Mouse (Mus musculus): Measurements from ENCODE around the gene Sept10. TPM values are rescaled to one million over a fixed set of nuclear protein-coding genes. Genes with fewer than 3 reads are reported as not detected.
A peak's percentile ranks its signal among the peaks of the same experiment; 100 is the strongest.

The Sept10 gene
- 28.8 and 29.3 TPM in 2 replicates for polyA plus RNA-seq (2014; fragmentation: Nextera tagmentation; extraction: Ambion mirVana)

- peak; percentile 100 for DNase-seq (ENCODE audit: low spot score, missing footprints)
- under 1% methylated on average over 80 of the region's 84 CpGs for WGBS
- Histone ChIP-seq H3K27ac (ENCODE audit: low read depth, low read length) (peak within 1 kb of the TSS; percentile 98), H3K4me2 (peak within 1 kb of the TSS; percentile 99), H3K27me3 (ENCODE audit: control insufficient read depth, insufficient read depth, low read length) (no peaks in the 10 kb centered on the region), H3K9me3 (ENCODE audit: control insufficient read depth, low read length) (no peaks in the 10 kb centered on the region), H3K4me3 (ENCODE audit: low read depth, low read length) (peak within 1 kb of the TSS; percentile 76), H3K9ac (ENCODE audit: low read length) (peak within 1 kb of the TSS; percentile 87), H3K4me1 (ENCODE audit: control insufficient read depth, insufficient read depth, low read length) (peaks cover 15% of the 10 kb centered on the region), H3K36me3 (ENCODE audit: control insufficient read depth, insufficient read depth, low read length) (no peaks in the 10 kb centered on the region)
- ATAC-seq (ENCODE audit: low FRiP score), result peak; percentile 96
Measured at GRCm38 (mm10) chr10:59221473-59222270, at the start of gene Sept10, which contains the start of gene Sowahc. Gene Sept10, minus strand, starts transcription at chr10:59221847. Gene Sowahc, plus strand, starts transcription at chr10:59221953.

GRCm38 (mm10) chr10:59268754-59269153 lies 47.1 kb upstream of the Sept10 start:
- Histone ChIP-seq H3K27me3 (ENCODE audit: control insufficient read depth, insufficient read depth, low read length) (no peaks in the 10 kb centered on the region), H3K4me2 (no peak overlapping the region), H3K9me3 (ENCODE audit: control insufficient read depth, low read length) (no peaks in the 10 kb centered on the region), H3K27ac (ENCODE audit: low read depth, low read length) (no peak overlapping the region), H3K4me3 (ENCODE audit: low read depth, low read length) (no peak overlapping the region), H3K36me3 (ENCODE audit: control insufficient read depth, insufficient read depth, low read length) (no peaks in the 10 kb centered on the region), H3K9ac (ENCODE audit: low read length) (no peak overlapping the region), H3K4me1 (ENCODE audit: control insufficient read depth, insufficient read depth, low read length) (no peaks in the 10 kb centered on the region)
- no peak for ATAC-seq (ENCODE audit: low FRiP score)
- WGBS, result 66% methylated on average over 3 of the region's 3 CpGs
- no peak for DNase-seq (ENCODE audit: low spot score, missing footprints)

- H3K27me3 ChIP-seq (ENCODE audit: control insufficient read depth, insufficient read depth, low read length), result no peaks in the 10 kb centered on the region
- no peaks in the 10 kb centered on the region for H3K9me3 ChIP-seq (ENCODE audit: control insufficient read depth, low read length)
- ATAC-seq (ENCODE audit: low FRiP score) (no peak), DNase-seq (ENCODE audit: low spot score, missing footprints) (no peak)
- H3K36me3 ChIP-seq (ENCODE audit: control insufficient read depth, insufficient read depth, low read length), result no peaks in the 10 kb centered on the region
- no peak overlapping the region for H3K4me3 ChIP-seq (ENCODE audit: low read depth, low read length)
- H3K27ac ChIP-seq (ENCODE audit: low read depth, low read length), result no peak overlapping the region
- no peak overlapping the region for H3K4me2 ChIP-seq
- no peaks in the 10 kb centered on the region for H3K4me1 ChIP-seq (ENCODE audit: control insufficient read depth, insufficient read depth, low read length)
- 52% methylated on average over 4 of the region's 4 CpGs for WGBS
- no peak overlapping the region for H3K9ac ChIP-seq (ENCODE audit: low read length)
Measured at GRCm38 (mm10) chr10:59268109-59268508, 46.5 kb upstream of the Sept10 start.

- ATAC-seq (ENCODE audit: low FRiP score), result no peak
- WGBS, result 90% methylated on average over 2 of the region's 2 CpGs
- H3K27ac ChIP-seq (ENCODE audit: low read depth, low read length), result no peak overlapping the region
- H3K9ac ChIP-seq (ENCODE audit: low read length), result no peak overlapping the region
- no peaks in the 10 kb centered on the region for H3K9me3 ChIP-seq (ENCODE audit: control insufficient read depth, low read length)
- no peaks in the 10 kb centered on the region for H3K36me3 ChIP-seq (ENCODE audit: control insufficient read depth, insufficient read depth, low read length)
- no peak for DNase-seq (ENCODE audit: low spot score, missing footprints)
- no peak overlapping the region for H3K4me3 ChIP-seq (ENCODE audit: low read depth, low read length)
- H3K27me3 ChIP-seq (ENCODE audit: control insufficient read depth, insufficient read depth, low read length), result no peaks in the 10 kb centered on the region
- no peaks in the 10 kb centered on the region for H3K4me1 ChIP-seq (ENCODE audit: control insufficient read depth, insufficient read depth, low read length)
- no peak overlapping the region for H3K4me2 ChIP-seq
Measured at GRCm38 (mm10) chr10:59267275-59267674, 45.6 kb upstream of the Sept10 start.

- ATAC-seq (ENCODE audit: low FRiP score), result no peak
- Histone ChIP-seq H3K4me1 (ENCODE audit: control insufficient read depth, insufficient read depth, low read length) (no peaks in the 10 kb centered on the region), H3K4me2 (no peak overlapping the region), H3K27me3 (ENCODE audit: control insufficient read depth, insufficient read depth, low read length) (no peaks in the 10 kb centered on the region), H3K36me3 (ENCODE audit: control insufficient read depth, insufficient read depth, low read length) (no peaks in the 10 kb centered on the region), H3K27ac (ENCODE audit: low read depth, low read length) (no peak overlapping the region), H3K9me3 (ENCODE audit: control insufficient read depth, low read length) (no peaks in the 10 kb centered on the region), H3K9ac (ENCODE audit: low read length) (no peak overlapping the region), H3K4me3 (ENCODE audit: low read depth, low read length) (no peak overlapping the region)
- DNase-seq (ENCODE audit: low spot score, missing footprints), result no peak
- WGBS, result 80% methylated on average over 1 of the region's 1 CpGs
Measured at GRCm38 (mm10) chr10:59266097-59266496, 44.5 kb upstream of the Sept10 start.

- Histone ChIP-seq H3K4me2 (no peak overlapping the region), H3K27ac (ENCODE audit: low read depth, low read length) (no peak overlapping the region), H3K36me3 (ENCODE audit: control insufficient read depth, insufficient read depth, low read length) (no peaks in the 10 kb centered on the region), H3K4me1 (ENCODE audit: control insufficient read depth, insufficient read depth, low read length) (no peaks in the 10 kb centered on the region), H3K9ac (ENCODE audit: low read length) (no peak overlapping the region), H3K4me3 (ENCODE audit: low read depth, low read length) (no peak overlapping the region), H3K9me3 (ENCODE audit: control insufficient read depth, low read length) (no peaks in the 10 kb centered on the region), H3K27me3 (ENCODE audit: control insufficient read depth, insufficient read depth, low read length) (no peaks in the 10 kb centered on the region)
- ATAC-seq (ENCODE audit: low FRiP score) (no peak), DNase-seq (ENCODE audit: low spot score, missing footprints) (no peak)
- 74% methylated on average over 4 of the region's 4 CpGs for WGBS
Measured at GRCm38 (mm10) chr10:59265674-59266073, 44.0 kb upstream of the Sept10 start.

GRCm38 (mm10) chr10:59265067-59265466 lies 43.4 kb upstream of the Sept10 start:
- ATAC-seq (ENCODE audit: low FRiP score), result no peak
- Histone ChIP-seq H3K27ac (ENCODE audit: low read depth, low read length) (no peak overlapping the region), H3K9me3 (ENCODE audit: control insufficient read depth, low read length) (no peaks in the 10 kb centered on the region), H3K9ac (ENCODE audit: low read length) (no peak overlapping the region), H3K4me1 (ENCODE audit: control insufficient read depth, insufficient read depth, low read length) (no peaks in the 10 kb centered on the region), H3K36me3 (ENCODE audit: control insufficient read depth, insufficient read depth, low read length) (no peaks in the 10 kb centered on the region), H3K4me3 (ENCODE audit: low read depth, low read length) (no peak overlapping the region), H3K27me3 (ENCODE audit: control insufficient read depth, insufficient read depth, low read length) (no peaks in the 10 kb centered on the region), H3K4me2 (no peak overlapping the region)
- 91% methylated on average over 7 of the region's 7 CpGs for WGBS
- no peak for DNase-seq (ENCODE audit: low spot score, missing footprints)

GRCm38 (mm10) chr10:59262979-59263378 lies 41.3 kb upstream of the Sept10 start:
- H3K4me1 ChIP-seq (ENCODE audit: control insufficient read depth, insufficient read depth, low read length), result no peaks in the 10 kb centered on the region
- no peak overlapping the region for H3K4me2 ChIP-seq
- DNase-seq (ENCODE audit: low spot score, missing footprints), result no peak
- no peak for ATAC-seq (ENCODE audit: low FRiP score)
- H3K9ac ChIP-seq (ENCODE audit: low read length), result no peak overlapping the region
- no peaks in the 10 kb centered on the region for H3K36me3 ChIP-seq (ENCODE audit: control insufficient read depth, insufficient read depth, low read length)
- no peak overlapping the region for H3K27ac ChIP-seq (ENCODE audit: low read depth, low read length)
- no peak overlapping the region for H3K4me3 ChIP-seq (ENCODE audit: low read depth, low read length)
- H3K9me3 ChIP-seq (ENCODE audit: control insufficient read depth, low read length), result no peaks in the 10 kb centered on the region
- H3K27me3 ChIP-seq (ENCODE audit: control insufficient read depth, insufficient read depth, low read length), result no peaks in the 10 kb centered on the region
- 76% methylated on average over 7 of the region's 7 CpGs for WGBS

- no peak for ATAC-seq (ENCODE audit: low FRiP score)
- no peaks in the 10 kb centered on the region for H3K36me3 ChIP-seq (ENCODE audit: control insufficient read depth, insufficient read depth, low read length)
- WGBS, result 89% methylated on average over 1 of the region's 1 CpGs
Measured at GRCm38 (mm10) chr10:59262021-59262420, 40.4 kb upstream of the Sept10 start.

More at GRCm38 (mm10) chr10:59262021-59262420, 40.4 kb upstream of the Sept10 start:
- no peak overlapping the region for H3K9ac ChIP-seq (ENCODE audit: low read length)
- no peaks in the 10 kb centered on the region for H3K27me3 ChIP-seq (ENCODE audit: control insufficient read depth, insufficient read depth, low read length)
- H3K27ac ChIP-seq (ENCODE audit: low read depth, low read length), result no peak overlapping the region
- H3K4me3 ChIP-seq (ENCODE audit: low read depth, low read length), result no peak overlapping the region
- no peaks in the 10 kb centered on the region for H3K4me1 ChIP-seq (ENCODE audit: control insufficient read depth, insufficient read depth, low read length)
- no peaks in the 10 kb centered on the region for H3K9me3 ChIP-seq (ENCODE audit: control insufficient read depth, low read length)
- no peak overlapping the region for H3K4me2 ChIP-seq
- DNase-seq (ENCODE audit: low spot score, missing footprints), result no peak

Data from midbrain, embryonic 11.5 days (tissue).